In genomic region chr4:94979500-94979915, GRCm38 (mm10) we compare ENCODE assay signal across 8 mouse cellular contexts. TPM values are rescaled to one million over a fixed set of nuclear protein-coding genes. Genes with fewer than 3 reads are reported as not detected.
DNase-seq lines count a peak whose midpoint lies in the region; ATAC-seq and TF ChIP-seq lines count a peak whose summit lies in the region.

No protein-coding gene starts in this region.

- H3K4me1 ChIP-seq in hindbrain, embryonic 11.5 days (replicated peaks; ENCODE audit: control insufficient read depth, insufficient read depth, low read length) = no peaks in the 10 kb centered on the region
- peaks cover 15% of the 10 kb centered on the region for H3K4me1 ChIP-seq in midbrain, embryonic 12.5 days

- no peaks in the 10 kb centered on the region for H3K36me3 ChIP-seq in hindbrain, embryonic 11.5 days (ENCODE audit: control insufficient read depth, insufficient read depth, low read length)
- peaks cover 13% of the 10 kb centered on the region for H3K36me3 ChIP-seq in midbrain, embryonic 12.5 days

- peak overlapping the region; percentile 88 for H3K9ac ChIP-seq in hindbrain, embryonic 11.5 days (ENCODE audit: low read depth, low read length)
- H3K9ac ChIP-seq in midbrain, embryonic 12.5 days (replicated peaks) = peak overlapping the region; percentile 86

- no peak for TF ChIP-seq CTCF in layer of hippocampus, adult 2 months (conservative IDR thresholded peaks at IDR 0.05)

- H3K4me2 ChIP-seq in hindbrain, embryonic 11.5 days (replicated peaks; ENCODE audit: low read depth, low read length) = peak overlapping the region; percentile 66
- peak overlapping the region; percentile 65 for H3K4me2 ChIP-seq in midbrain, embryonic 12.5 days (replicated peaks)

- no peak for DNase-seq in layer of hippocampus, adult 2 months (ENCODE audit: low spot score in 2 of 2)
- DNase-seq in layer of hippocampus, adult 11-12 months (ENCODE audit: low spot score) = no peak
- no peak for DNase-seq in hindbrain, embryonic 11.5 days (ENCODE audit: low spot score)
- DNase-seq in kidney, postnatal 25 days = no peak
- DNase-seq in right cerebral cortex, postnatal 36 days (ENCODE audit: low spot score in 2 of 2) = no peak

- 50% methylated on average over 4 of the region's 4 CpGs for WGBS in hindbrain, embryonic 11.5 days
- WGBS in midbrain, embryonic 12.5 days = 55% methylated on average over 4 of the region's 4 CpGs

- no peaks in the 10 kb centered on the region for H3K27me3 ChIP-seq in hindbrain, embryonic 11.5 days (ENCODE audit: control insufficient read depth, insufficient read depth, low read length)
- no peaks in the 10 kb centered on the region for H3K27me3 ChIP-seq in midbrain, embryonic 12.5 days

- H3K9me3 ChIP-seq in hindbrain, embryonic 11.5 days (ENCODE audit: control insufficient read depth, low read length) = no peaks in the 10 kb centered on the region
- no peaks in the 10 kb centered on the region for H3K9me3 ChIP-seq in midbrain, embryonic 12.5 days

- peak overlapping the region; percentile 88 for H3K4me3 ChIP-seq in layer of hippocampus, adult 2 months
- peak overlapping the region; percentile 85 for H3K4me3 ChIP-seq in hindbrain, embryonic 11.5 days (ENCODE audit: low read depth, low read length)
- peak overlapping the region; percentile 84 for H3K4me3 ChIP-seq in midbrain, embryonic 12.5 days

- peak overlapping the region; percentile 96 for H3K27ac ChIP-seq in layer of hippocampus, adult 2 months
- H3K27ac ChIP-seq in hindbrain, embryonic 11.5 days (ENCODE audit: low read depth, low read length) = peak overlapping the region; percentile 74
- H3K27ac ChIP-seq in midbrain, embryonic 12.5 days (replicated peaks) = peak overlapping the region; percentile 91

- ATAC-seq in common myeloid progenitor, adult 5-6 weeks (replicated peaks; ENCODE audit: low read depth, poor library complexity, severe bottlenecking) = 0 out of 2 replicates have a peak, but pooled peaks have one; percentile 8
- ATAC-seq in hindbrain, embryonic 11.5 days (ENCODE audit: low FRiP score) = peak; percentile 21
- ATAC-seq in midbrain, embryonic 12.5 days (ENCODE audit: low FRiP score, low read depth) = peak; percentile 27
- ATAC-seq in erythroid progenitor cell, adult 5-6 weeks (replicated peaks; ENCODE audit: low FRiP score, poor library complexity, severe bottlenecking) = no peak

RNA-seq across cellular contexts. Expression of gene Mysm1, which starts 0.6 kb away (rescaled TPM):
- 10 to 100 TPM; 33.9 to 37.7 TPM for total RNA-seq in layer of hippocampus, adult 2 months (2021)
- 50.8 and 53.1 TPM in 2 replicates for total RNA-seq in common myeloid progenitor, adult 5-6 weeks (2017)
- polyA plus RNA-seq in hindbrain, embryonic 11.5 days (2014; fragmentation: Nextera tagmentation; extraction: Ambion mirVana) = 29.6 and 42.0 TPM in 2 replicates
- 35.0 and 36.9 TPM in 2 replicates for polyA plus RNA-seq in midbrain, embryonic 12.5 days (2016; fragmentation: Nextera tagmentation; extraction: Ambion mirVana)
- 22.2 and 23.1 TPM in 2 replicates for total RNA-seq in erythroid progenitor cell, adult 5-6 weeks (2015; ENCODE audit: low replicate concordance)
- 27.5 and 30.2 TPM in 2 replicates for total RNA-seq in erythroid progenitor cell, adult 5-6 weeks (2017; ENCODE audit: low replicate concordance)

RNA-seq across cellular contexts. Expression of gene Eqtn, which starts 50.9 kb away (rescaled TPM):
- 1 to 10 TPM in 1 of 2 experiments, under 1 TPM in 1; 0.79 to 1.2 TPM for total RNA-seq in layer of hippocampus, adult 2 months (2021)
- total RNA-seq in common myeloid progenitor, adult 5-6 weeks (2017) = not detected in 2 replicates
- 0.15 TPM in 1 of 2 replicates, not detected in the other for polyA plus RNA-seq in hindbrain, embryonic 11.5 days (2014; fragmentation: Nextera tagmentation; extraction: Ambion mirVana)
- polyA plus RNA-seq in midbrain, embryonic 12.5 days (2016; fragmentation: Nextera tagmentation; extraction: Ambion mirVana) = 0.31 TPM in 1 of 2 replicates, not detected in the other
- not detected in 2 replicates for total RNA-seq in erythroid progenitor cell, adult 5-6 weeks (2015; ENCODE audit: low replicate concordance)
- total RNA-seq in erythroid progenitor cell, adult 5-6 weeks (2017; ENCODE audit: low replicate concordance) = not detected in 2 replicates
